Mouse (Mus musculus) neural tube, embryonic 12.5 days (tissue): Measurements from ENCODE around the gene Gabarap. TPM values are rescaled to one million over a fixed set of nuclear protein-coding genes. Genes with fewer than 3 reads are reported as not detected.
A peak's percentile ranks its signal among the peaks of the same experiment; 100 is the strongest.

Source experiments
- ATAC-seq: fragments of 200-750 bp; cut with Nextera tagmentation; 2 replicates; pipeline ENCODE4 v1.8.0; 2017; ENCODE audit warnings: low read depth, mild to moderate bottlenecking, moderate TSS enrichment, moderate library complexity; ENCODE audit not compliant: low FRiP score
- H3K27ac ChIP-seq: fragments of 300-500 bp; sonication (generic); 2 replicates; pipeline ENCODE4 v1.5.1; 2016
- H3K27me3 ChIP-seq: fragments of 300-500 bp; sonication (generic); replicated peaks from 2 replicates; pipeline ENCODE4 v1.6.1; 2016; ENCODE audit warnings: mild to moderate bottlenecking
- H3K36me3 ChIP-seq: fragments of 300-500 bp; sonication (generic); 2 replicates; pipeline ENCODE4 v1.6.1; 2016; ENCODE audit warnings: mild to moderate bottlenecking
- H3K4me1 ChIP-seq: fragments of 300-500 bp; sonication (generic); 2 replicates; pipeline ENCODE4 v1.6.1; 2016
- H3K4me2 ChIP-seq: fragments of 300-500 bp; sonication (generic); replicated peaks from 2 replicates; pipeline ENCODE4 v1.6.1; 2016; ENCODE audit warnings: mild to moderate bottlenecking
- H3K4me3 ChIP-seq: fragments of 300-500 bp; sonication (generic); 2 replicates; pipeline ENCODE4 v1.5.1; 2016
- H3K9ac ChIP-seq: fragments of 300-500 bp; sonication (generic); 2 replicates; pipeline ENCODE4 v1.6.1; 2016; ENCODE audit warnings: mild to moderate bottlenecking
- H3K9me3 ChIP-seq: fragments of 300-500 bp; sonication (generic); 2 replicates; pipeline ENCODE4 v1.6.1; 2016; ENCODE audit warnings: mild to moderate bottlenecking
- WGBS: fragments of 180-500 bp; shearing (Covaris S2); methylation state at CpG from one replicate; pipeline ENCODE4 v1.1.7; 2016; 5-methylcytosine and 5-hydroxymethylcytosine counted together
- polyA plus RNA-seq: library from polyadenylated mRNA; unstranded; fragments of >200 nt; fragmentation: Nextera tagmentation; extraction: Ambion mirVana; gene quantifications from 2 replicates; pipeline ENCODE4 v1.2.1, GENCODE M21; 2016

Gene Gabarap
- polyA plus RNA-seq, 1 experiment from 2014 or later, result 592 TPM

DNA sequence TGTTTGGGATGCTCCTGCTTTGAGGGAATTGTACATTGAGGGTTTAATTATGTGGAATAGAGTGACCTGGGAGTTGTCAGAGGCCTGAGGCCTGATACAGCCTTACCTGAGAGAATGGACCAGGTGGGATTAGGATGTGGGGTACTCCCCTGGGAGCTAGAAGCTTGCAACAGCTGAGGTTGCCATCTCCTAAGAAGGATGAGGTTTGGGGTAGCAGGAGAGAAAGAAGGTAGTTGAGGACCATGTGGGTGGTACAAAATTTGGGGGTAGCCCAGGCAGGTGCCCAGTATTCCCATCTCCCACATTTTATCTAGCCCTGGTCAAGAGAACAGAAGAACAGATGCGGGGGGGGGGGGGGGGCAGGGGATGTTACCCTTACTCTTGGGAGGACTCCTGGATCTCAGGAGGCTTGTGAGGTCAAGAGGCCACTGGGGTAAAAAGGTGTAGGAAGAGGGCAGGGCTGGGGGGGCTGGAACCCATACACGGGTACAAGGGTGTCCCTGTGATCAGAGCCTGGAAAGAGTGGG lies 28.6 kb downstream of the Gabarap start:
- ATAC-seq, result no peak
- H3K9me3 ChIP-seq, result no peaks in the 10 kb centered on the region
- H3K9ac ChIP-seq, result peak overlapping the region; percentile 88
- 0 out of 2 replicates have a peak overlapping the region, but pooled peaks have one; percentile 66 for H3K27ac ChIP-seq
- no peaks in the 10 kb centered on the region for H3K36me3 ChIP-seq
- no peaks in the 10 kb centered on the region for H3K27me3 ChIP-seq
- 5% methylated on average over 2 of the region's 2 CpGs for WGBS
- peaks cover 67% of the 10 kb centered on the region for H3K4me1 ChIP-seq
- H3K4me3 ChIP-seq, result peak overlapping the region; percentile 65
- H3K4me2 ChIP-seq, result peak overlapping the region; percentile 95

DNA sequence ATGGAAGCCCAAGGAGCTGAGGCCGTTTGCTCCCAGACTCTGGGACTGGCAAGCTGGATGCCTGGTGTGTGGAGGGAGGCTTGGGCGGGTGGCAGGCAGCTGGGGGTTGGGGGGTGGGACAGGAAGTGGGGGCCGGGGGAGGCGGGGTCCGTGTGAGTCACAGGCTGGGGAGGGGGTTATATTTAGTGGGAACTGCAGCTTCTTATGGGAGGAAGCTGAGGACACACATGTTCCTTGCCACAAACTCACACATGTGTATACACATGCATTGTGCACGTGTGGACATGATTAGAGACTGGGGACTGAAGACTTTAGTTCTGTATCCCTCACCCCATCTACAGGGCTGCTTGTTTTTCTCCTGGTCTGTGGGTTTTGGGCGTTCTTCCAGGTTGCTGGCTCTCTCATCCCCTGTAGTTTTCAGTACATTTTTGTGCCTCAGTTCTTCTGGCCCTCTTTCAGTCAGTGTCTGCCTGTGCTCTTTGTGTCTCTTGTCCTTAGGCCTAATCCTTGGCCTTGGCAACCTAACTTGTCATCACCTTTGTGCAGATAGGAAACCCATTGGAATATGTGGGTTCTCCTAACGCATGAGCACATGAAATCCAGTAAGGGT lies 29.2 kb downstream of the Gabarap start:
- WGBS, result 31% methylated on average over 8 of the region's 8 CpGs
- peaks cover 62% of the 10 kb centered on the region for H3K4me1 ChIP-seq

DNA sequence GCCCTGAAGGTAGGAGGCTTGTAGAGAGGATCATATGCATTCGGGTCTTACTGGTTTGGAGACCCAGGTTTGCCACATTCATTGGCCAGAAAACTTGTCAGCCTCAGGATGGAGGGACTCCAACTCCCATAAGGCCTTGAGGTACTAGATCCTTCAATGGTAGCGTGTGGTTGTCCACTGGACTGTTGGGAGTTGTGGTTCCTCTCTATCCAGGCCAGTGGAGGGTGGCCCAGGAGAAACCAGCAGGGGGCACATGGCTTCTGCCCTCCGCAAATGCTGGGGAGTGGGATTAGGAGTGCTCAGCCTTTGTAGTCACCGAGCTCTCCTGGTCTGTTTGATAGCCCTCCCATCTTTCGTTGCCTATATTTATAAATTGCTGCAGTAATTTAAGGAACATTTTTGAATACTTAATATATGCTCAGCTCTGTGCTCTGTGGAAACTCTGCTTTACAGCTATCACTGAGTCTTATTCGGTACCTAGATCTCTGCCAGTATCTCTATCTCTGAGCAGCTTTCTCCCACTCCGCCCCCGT lies 29.9 kb downstream of the Gabarap start:
- no peaks in the 10 kb centered on the region for H3K27me3 ChIP-seq
- ATAC-seq, result peak; percentile 81
- peaks cover 62% of the 10 kb centered on the region for H3K4me1 ChIP-seq
- peak overlapping the region; percentile 65 for H3K4me3 ChIP-seq
- H3K9me3 ChIP-seq, result no peaks in the 10 kb centered on the region
- WGBS, result under 1% methylated on average over 8 of the region's 8 CpGs
- no peaks in the 10 kb centered on the region for H3K36me3 ChIP-seq
- peak overlapping the region; percentile 66; the same call in 1 of the 2 replicates for H3K27ac ChIP-seq
- peak overlapping the region; percentile 88; the same call in 1 of the 2 replicates for H3K9ac ChIP-seq
- peak overlapping the region; percentile 95 for H3K4me2 ChIP-seq

More for the DNA sequence above, 29.2 kb downstream of the Gabarap start:
- Histone ChIP-seq H3K27ac (peak overlapping the region; percentile 66), H3K27me3 (no peaks in the 10 kb centered on the region), H3K4me2 (peak overlapping the region; percentile 95), H3K9ac (peak overlapping the region; percentile 88; the same call in 1 of the 2 replicates), H3K4me3 (peak overlapping the region; percentile 65), H3K36me3 (no peaks in the 10 kb centered on the region), H3K9me3 (no peaks in the 10 kb centered on the region)
- no peak for ATAC-seq

DNA sequence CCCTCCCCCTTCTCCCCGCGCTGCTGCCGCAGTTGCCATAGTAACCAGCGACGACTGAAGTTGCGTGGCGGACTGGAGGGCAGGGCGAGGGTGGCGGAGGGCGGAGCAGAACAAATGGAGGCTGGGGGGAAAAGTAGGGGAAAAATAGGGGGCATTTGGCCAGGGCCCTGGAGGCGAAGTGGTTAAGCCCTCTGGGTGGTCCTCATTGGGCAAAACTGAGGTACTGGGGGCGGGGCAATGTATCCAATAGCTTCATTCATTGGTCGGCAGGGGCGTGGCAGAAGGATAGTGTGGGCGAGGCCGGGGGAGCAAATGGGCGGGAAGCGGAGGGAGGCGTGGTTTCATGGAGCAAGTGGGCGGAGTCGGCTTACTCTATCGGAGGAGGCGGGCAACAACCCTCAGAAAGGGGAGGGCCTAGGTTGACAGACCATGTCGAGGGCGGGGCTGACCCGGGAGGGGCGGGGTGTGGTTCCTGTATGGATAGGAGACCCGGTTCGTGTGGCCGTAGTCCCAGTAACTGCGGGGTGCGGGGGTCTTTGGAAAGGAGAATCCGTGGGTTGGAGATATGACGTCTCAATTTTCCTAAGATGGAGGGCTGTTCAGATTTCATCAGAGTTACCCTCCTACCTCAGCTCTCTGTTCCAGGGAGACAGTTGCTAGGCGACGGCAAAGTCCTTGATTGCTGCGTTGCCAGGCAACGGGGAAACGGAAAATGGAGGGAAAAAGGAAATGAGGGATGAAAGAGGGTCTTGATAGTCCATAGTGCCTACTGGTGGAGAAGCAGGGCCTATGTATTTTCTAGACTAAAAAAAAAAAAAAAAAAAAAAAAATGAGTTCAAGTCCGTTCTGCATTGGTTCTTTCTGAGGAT lies 30.6 kb downstream of the Gabarap start:
- H3K4me2 ChIP-seq, result peak overlapping the region; percentile 95
- H3K27ac ChIP-seq, result peak overlapping the region; percentile 66; the same call in 1 of the 2 replicates
- no peaks in the 10 kb centered on the region for H3K9me3 ChIP-seq
- H3K36me3 ChIP-seq, result no peaks in the 10 kb centered on the region
- H3K27me3 ChIP-seq, result no peaks in the 10 kb centered on the region
- peak overlapping the region; percentile 65 for H3K4me3 ChIP-seq
- peak; percentile 77 for ATAC-seq
- H3K9ac ChIP-seq, result peak overlapping the region; percentile 88; the same call in 1 of the 2 replicates
- WGBS, result under 1% methylated on average over 40 of the region's 40 CpGs
- peaks cover 69% of the 10 kb centered on the region for H3K4me1 ChIP-seq

DNA sequence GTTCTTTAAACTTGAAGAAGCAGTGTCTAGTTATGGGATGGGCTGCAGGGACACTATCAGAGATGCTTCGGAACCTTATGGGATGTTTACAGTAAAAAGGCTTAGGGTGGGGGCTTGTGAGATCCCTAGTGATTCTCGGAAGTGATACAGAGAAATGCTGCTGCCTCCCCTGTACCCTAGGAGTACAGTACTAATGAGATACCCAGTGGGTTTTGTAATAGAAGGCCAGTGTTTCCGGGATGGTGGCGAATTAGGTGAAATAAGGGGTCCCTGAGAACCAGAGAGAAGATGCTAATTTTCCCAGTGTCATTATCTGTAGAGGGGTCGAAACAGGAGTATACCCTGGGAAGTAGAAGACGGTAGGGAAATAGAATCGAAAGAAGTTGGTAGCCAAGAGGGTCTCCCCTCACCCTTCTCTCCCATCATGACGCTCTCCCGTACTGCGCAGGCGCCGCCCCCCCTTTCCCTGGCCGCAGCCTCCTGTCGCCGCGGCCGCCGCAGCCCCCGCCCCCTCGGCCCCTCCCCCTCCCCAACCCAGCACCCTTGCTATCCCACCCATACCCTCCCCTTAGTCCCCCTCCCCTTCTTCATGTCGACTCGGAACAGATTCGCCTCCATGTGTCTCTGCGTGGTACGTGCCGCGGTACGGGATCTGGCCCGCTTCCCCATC lies 32.7 kb downstream of the Gabarap start:
- WGBS, result 8% methylated on average over 19 of the region's 29 CpGs
- Histone ChIP-seq H3K4me1 (peaks cover 76% of the 10 kb centered on the region), H3K9ac (peak overlapping the region; percentile 54), H3K4me3 (peak overlapping the region; percentile 36), H3K36me3 (no peaks in the 10 kb centered on the region), H3K4me2 (peak overlapping the region; percentile 95), H3K27ac (no peak overlapping the region), H3K27me3 (no peaks in the 10 kb centered on the region), H3K9me3 (no peaks in the 10 kb centered on the region)
- ATAC-seq, result no peak

DNA sequence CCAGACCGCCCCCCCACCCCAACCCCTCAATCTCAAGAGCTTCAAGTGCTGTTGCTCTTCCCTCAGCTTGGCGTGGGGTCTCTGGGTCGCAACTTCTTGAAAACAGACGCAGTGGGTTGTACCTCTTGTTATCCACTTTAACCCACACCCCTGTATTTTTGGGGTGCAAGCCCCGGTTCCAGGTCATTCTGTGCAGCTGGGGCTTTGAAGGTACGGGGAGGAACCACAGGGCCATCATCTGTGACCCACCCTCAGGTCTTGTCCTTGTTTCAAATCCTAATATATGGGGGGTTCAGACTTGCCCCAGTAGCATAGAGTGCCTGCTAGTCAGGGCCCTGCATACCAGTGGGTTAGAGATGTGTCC lies 33.2 kb downstream of the Gabarap start:
- H3K4me3 ChIP-seq, result peak overlapping the region; percentile 36
- H3K27me3 ChIP-seq, result no peaks in the 10 kb centered on the region
- H3K9me3 ChIP-seq, result no peaks in the 10 kb centered on the region
- H3K9ac ChIP-seq, result peak overlapping the region; percentile 54
- H3K4me2 ChIP-seq, result peak overlapping the region; percentile 95
- H3K27ac ChIP-seq, result no peak overlapping the region
- no peak for ATAC-seq
- WGBS, result 19% methylated on average over 6 of the region's 6 CpGs
- H3K4me1 ChIP-seq, result peaks cover 74% of the 10 kb centered on the region
- H3K36me3 ChIP-seq, result no peaks in the 10 kb centered on the region

DNA sequence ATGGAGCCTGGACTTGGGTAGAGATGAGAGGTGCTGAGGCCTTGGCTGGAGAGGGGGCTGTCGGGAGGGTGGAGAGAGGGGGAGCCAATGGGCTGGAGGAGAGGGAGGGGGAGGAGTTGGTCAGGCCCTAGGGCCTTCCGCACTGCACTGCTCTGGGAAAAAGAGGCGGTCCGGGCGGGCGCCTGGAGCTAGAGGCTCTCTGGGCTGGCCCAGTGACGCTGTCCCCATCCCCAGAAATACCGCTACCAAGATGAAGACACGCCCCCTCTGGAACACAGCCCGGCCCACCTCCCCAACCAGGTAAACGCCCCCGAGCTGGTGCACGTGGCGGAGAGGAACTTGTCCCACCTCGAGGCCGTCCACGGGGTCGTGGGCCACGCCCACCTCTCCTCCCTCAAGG lies 35.7 kb downstream of the Gabarap start:
- Histone ChIP-seq H3K4me3 (peak overlapping the region; percentile 27), H3K36me3 (peaks cover 11% of the 10 kb centered on the region), H3K9me3 (no peaks in the 10 kb centered on the region), H3K27ac (peak overlapping the region; percentile 32; the same call in 1 of the 2 replicates), H3K4me1 (peaks cover 77% of the 10 kb centered on the region), H3K27me3 (no peaks in the 10 kb centered on the region), H3K9ac (peak overlapping the region; percentile 56), H3K4me2 (peak overlapping the region; percentile 68)
- ATAC-seq, result no peak
- WGBS, result 2% methylated on average over 19 of the region's 19 CpGs

DNA sequence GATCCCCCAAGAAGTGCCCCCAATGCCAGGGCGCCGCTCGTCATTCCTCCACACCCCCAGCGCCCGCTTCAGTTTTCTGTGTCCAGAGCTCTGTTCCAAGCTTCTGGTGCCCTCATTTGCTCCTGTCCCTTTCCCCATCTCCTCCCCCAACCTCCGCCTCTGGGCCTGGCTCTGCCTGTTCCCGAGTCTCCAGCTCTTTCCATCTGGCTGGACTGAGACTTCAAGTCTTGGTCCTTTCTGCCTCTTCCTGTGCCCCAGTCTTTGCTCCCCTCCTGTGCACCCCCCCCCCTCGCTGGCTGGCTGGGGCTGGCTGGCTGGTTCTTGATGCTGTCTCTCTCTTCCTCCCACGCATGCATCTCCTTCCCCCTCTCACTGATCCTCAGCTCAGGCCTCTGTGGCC lies 36.5 kb downstream of the Gabarap start:
- ATAC-seq, result no peak
- H3K27me3 ChIP-seq, result no peaks in the 10 kb centered on the region
- peaks cover 72% of the 10 kb centered on the region for H3K4me1 ChIP-seq
- peak overlapping the region; percentile 56; the same call in 1 of the 2 replicates for H3K9ac ChIP-seq
- peak overlapping the region; percentile 27; the same call in 1 of the 2 replicates for H3K4me3 ChIP-seq
- H3K9me3 ChIP-seq, result no peaks in the 10 kb centered on the region
- peak overlapping the region; percentile 68 for H3K4me2 ChIP-seq
- WGBS, result 44% methylated on average over 9 of the region's 9 CpGs
- H3K36me3 ChIP-seq, result peaks cover 18% of the 10 kb centered on the region
- peak overlapping the region; percentile 92 for H3K27ac ChIP-seq

DNA sequence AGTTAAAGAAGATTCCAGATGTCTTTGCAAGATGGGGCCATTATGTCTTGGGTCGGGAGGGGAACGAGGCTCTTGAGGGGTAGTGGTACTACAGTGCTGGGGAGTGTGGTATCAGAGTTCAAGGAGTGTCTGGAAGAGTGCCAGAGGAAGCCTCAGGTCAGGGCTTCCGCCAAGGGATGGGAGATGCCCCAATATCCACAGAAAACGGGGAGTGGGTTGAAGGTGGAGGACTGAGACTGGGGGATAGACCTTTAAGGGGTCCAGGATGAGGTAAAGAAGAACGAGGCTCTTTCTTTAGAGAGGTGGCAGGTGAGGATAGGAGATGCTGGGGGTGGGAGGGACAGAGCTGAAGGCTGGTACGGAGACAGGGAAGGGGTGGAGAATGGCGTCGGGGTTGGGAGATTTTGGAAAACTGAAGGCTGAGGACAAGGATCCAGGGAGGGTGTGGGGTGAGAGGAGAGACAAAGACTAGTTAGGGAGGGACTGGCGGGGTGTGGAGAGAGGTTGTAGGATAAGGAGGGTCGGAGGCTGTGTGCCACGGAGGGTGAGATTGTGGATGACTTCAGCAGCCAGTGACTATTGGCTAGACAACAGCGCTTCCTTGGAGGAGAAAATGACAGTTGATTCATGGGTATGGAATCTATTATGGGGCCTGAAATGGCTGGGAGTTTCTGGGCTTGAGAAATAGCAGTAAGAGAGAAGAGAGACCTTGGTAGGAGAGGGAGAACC lies 37.6 kb downstream of the Gabarap start:
- peak overlapping the region; percentile 56 for H3K9ac ChIP-seq
- peaks cover 65% of the 10 kb centered on the region for H3K4me1 ChIP-seq
- 23% methylated on average over 12 of the region's 12 CpGs for WGBS
- H3K27ac ChIP-seq, result peak overlapping the region; percentile 92
- H3K36me3 ChIP-seq, result peaks cover 25% of the 10 kb centered on the region
- no peaks in the 10 kb centered on the region for H3K27me3 ChIP-seq
- peak; percentile 17 for ATAC-seq
- H3K4me2 ChIP-seq, result peak overlapping the region; percentile 68
- H3K4me3 ChIP-seq, result peak overlapping the region; percentile 29
- H3K9me3 ChIP-seq, result no peaks in the 10 kb centered on the region

DNA sequence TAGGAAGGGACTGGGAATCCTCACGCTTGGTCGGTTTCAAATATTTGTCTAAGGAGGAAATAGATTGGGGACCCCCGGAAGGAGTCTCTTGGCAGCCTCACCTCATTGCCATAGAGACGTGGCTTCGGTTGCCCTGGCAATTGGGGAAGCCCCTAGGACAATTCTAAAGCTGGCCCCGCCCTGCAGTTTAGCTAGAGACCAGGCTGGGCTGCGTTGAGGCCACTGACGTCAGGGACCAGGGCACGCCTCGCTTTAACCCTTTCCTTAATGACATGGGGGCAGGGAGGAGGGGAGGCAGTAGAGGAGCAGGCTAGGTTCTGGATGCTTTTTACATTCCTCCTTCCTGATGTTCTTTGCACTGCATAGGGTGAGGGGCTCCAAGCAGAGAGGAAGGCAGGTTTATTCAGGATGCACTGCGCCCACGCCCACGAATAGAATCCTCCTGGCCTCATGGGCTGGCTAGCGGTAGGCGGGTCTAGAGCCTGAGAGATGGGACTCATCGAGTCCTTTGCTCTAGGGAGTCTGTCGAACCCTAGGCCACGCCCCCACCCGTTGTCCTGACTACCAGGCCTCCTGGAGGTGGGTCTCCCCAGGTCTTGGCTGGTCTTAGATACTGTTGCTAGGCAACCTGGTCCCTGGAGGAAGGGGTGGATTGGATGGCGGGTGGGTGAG lies 38.3 kb downstream of the Gabarap start:
- 0 out of 2 replicates have a peak overlapping the region, but pooled peaks have one; percentile 56 for H3K9ac ChIP-seq
- peak overlapping the region; percentile 92 for H3K27ac ChIP-seq
- no peaks in the 10 kb centered on the region for H3K9me3 ChIP-seq
- WGBS, result 1% methylated on average over 20 of the region's 20 CpGs
- H3K4me1 ChIP-seq, result peaks cover 58% of the 10 kb centered on the region
- peak overlapping the region; percentile 29 for H3K4me3 ChIP-seq
- peak overlapping the region; percentile 68 for H3K4me2 ChIP-seq
- ATAC-seq, result peak; percentile 95
- H3K36me3 ChIP-seq, result peaks cover 26% of the 10 kb centered on the region
- no peaks in the 10 kb centered on the region for H3K27me3 ChIP-seq
